Mouse (Mus musculus) midbrain, embryonic 14.5 days (tissue): ENCODE measurements around the gene Mpnd. TPM values are rescaled to one million over a fixed set of nuclear protein-coding genes. Genes with fewer than 3 reads are reported as not detected.

Source experiments
- ATAC-seq: fragments of 200-750 bp; cut with Nextera tagmentation; 2 replicates; pipeline ENCODE4 v1.8.0; 2017; ENCODE audit warnings: moderate number of reproducible peaks, moderate library complexity; ENCODE audit not compliant: low FRiP score, low TSS enrichment
- DNase-seq: peaks from one replicate; pipeline ENCODE4 v3.0.0-alpha.2; 2015
- H3K27ac ChIP-seq: fragments of 300-500 bp; sonication (generic); replicated peaks from 2 replicates; pipeline ENCODE4 v1.5.1; 2014; ENCODE audit warnings: mild to moderate bottlenecking, low read depth, low read length, moderate library complexity
- H3K27me3 ChIP-seq: fragments of 300-500 bp; sonication (generic); 2 replicates; pipeline ENCODE4 v1.6.1; 2014; ENCODE audit warnings: low read length, control low read depth, mixed read lengths; ENCODE audit not compliant: control insufficient read depth, insufficient read depth
- H3K36me3 ChIP-seq: fragments of 300-500 bp; sonication (generic); 2 replicates; pipeline ENCODE4 v1.6.1; 2014; ENCODE audit warnings: low read length, control low read depth; ENCODE audit not compliant: control insufficient read depth, insufficient read depth
- H3K4me1 ChIP-seq: fragments of 300-500 bp; sonication (generic); 2 replicates; pipeline ENCODE4 v1.6.1; 2014; ENCODE audit warnings: mild to moderate bottlenecking, antibody characterized with exemption, low read length, control low read depth; ENCODE audit not compliant: control insufficient read depth, insufficient read depth
- H3K4me2 ChIP-seq: fragments of 300-500 bp; sonication (generic); 2 replicates; pipeline ENCODE4 v1.6.1; 2014; ENCODE audit warnings: mild to moderate bottlenecking, low read length, moderate library complexity
- H3K4me3 ChIP-seq: fragments of 300-500 bp; sonication (generic); replicated peaks from 2 replicates; pipeline ENCODE4 v1.5.1; 2014; ENCODE audit warnings: low read depth, low read length
- H3K9ac ChIP-seq: fragments of 300-500 bp; sonication (generic); replicated peaks from 2 replicates; pipeline ENCODE4 v1.6.1; 2014; ENCODE audit warnings: mild to moderate bottlenecking, low read length, moderate library complexity
- H3K9me3 ChIP-seq: fragments of 300-500 bp; sonication (generic); 2 replicates; pipeline ENCODE4 v1.6.1; 2016; ENCODE audit warnings: low read length, control low read depth, mixed read lengths; ENCODE audit not compliant: control insufficient read depth
- WGBS: fragments of 180-500 bp; shearing (Covaris S2); extraction: QIAGEN DNeasy Blood & Tissue Kit; methylation state at CpG from one replicate; pipeline ENCODE4 v1.1.7; 2014; 5-methylcytosine and 5-hydroxymethylcytosine counted together
- polyA plus RNA-seq: library from polyadenylated mRNA; unstranded; fragments of >200 nt; fragmentation: Nextera tagmentation; extraction: Ambion mirVana; gene quantifications from 2 replicates; pipeline ENCODE4 v1.2.1, GENCODE M21; 2014

The Mpnd gene
- polyA plus RNA-seq, 1 experiment from 2014 or later: 164 TPM

GRCm38 (mm10) chr17:56027801-56028441 lies 22.4 kb downstream of the Mpnd start:
- Histone ChIP-seq H3K27me3 (no peaks in the 10 kb centered on the region), H3K4me3 (no peak overlapping the region), H3K27ac (no peak overlapping the region), H3K9me3 (no peaks in the 10 kb centered on the region), H3K36me3 (peaks cover 15% of the 10 kb centered on the region; the same call in 1 of the 2 replicates), H3K4me2 (no peak overlapping the region), H3K4me1 (no peaks in the 10 kb centered on the region), H3K9ac (no peak overlapping the region)
- DNase-seq (no peak), ATAC-seq (no peak)
- WGBS: 93% methylated on average over 5 of the region's 5 CpGs

- H3K36me3 ChIP-seq: peaks cover 33% of the 10 kb centered on the region
- DNase-seq (no peak), ATAC-seq (no peak)
- no peak overlapping the region for H3K9ac ChIP-seq
- H3K9me3 ChIP-seq: no peaks in the 10 kb centered on the region
- H3K4me3 ChIP-seq: no peak overlapping the region
- no peak overlapping the region for H3K4me2 ChIP-seq
- H3K4me1 ChIP-seq: peaks cover 6% of the 10 kb centered on the region
- no peaks in the 10 kb centered on the region for H3K27me3 ChIP-seq
- 91% methylated on average over 9 of the region's 9 CpGs for WGBS
- H3K27ac ChIP-seq: no peak overlapping the region
These were observed 24.8 kb downstream of the Mpnd start for GRCm38 (mm10) chr17:56030238-56030870.

- Histone ChIP-seq H3K36me3 (peaks cover 33% of the 10 kb centered on the region), H3K9me3 (no peaks in the 10 kb centered on the region), H3K27me3 (no peaks in the 10 kb centered on the region), H3K4me1 (peaks cover 11% of the 10 kb centered on the region), H3K9ac (no peak overlapping the region), H3K27ac (no peak overlapping the region), H3K4me3 (no peak overlapping the region), H3K4me2 (no peak overlapping the region)
- 82% methylated on average over 5 of the region's 5 CpGs for WGBS
- no peak for ATAC-seq
- DNase-seq: no peak
These were observed 25.4 kb downstream of the Mpnd start for GRCm38 (mm10) chr17:56030919-56031318.

- 92% methylated on average over 7 of the region's 7 CpGs for WGBS
- Histone ChIP-seq H3K27me3 (no peaks in the 10 kb centered on the region), H3K9ac (no peak overlapping the region), H3K36me3 (peaks cover 33% of the 10 kb centered on the region), H3K9me3 (no peaks in the 10 kb centered on the region), H3K4me2 (no peak overlapping the region), H3K27ac (no peak overlapping the region), H3K4me1 (peaks cover 11% of the 10 kb centered on the region), H3K4me3 (no peak overlapping the region)
- DNase-seq (no peak), ATAC-seq (no peak)
These were observed 25.9 kb downstream of the Mpnd start for GRCm38 (mm10) chr17:56031431-56031830.

- H3K4me2 ChIP-seq: no peak overlapping the region
- peaks cover 33% of the 10 kb centered on the region for H3K36me3 ChIP-seq
- DNase-seq (no peak), ATAC-seq (no peak)
- no peaks in the 10 kb centered on the region for H3K9me3 ChIP-seq
- H3K27me3 ChIP-seq: no peaks in the 10 kb centered on the region
- peaks cover 11% of the 10 kb centered on the region for H3K4me1 ChIP-seq
- H3K9ac ChIP-seq: no peak overlapping the region
- H3K4me3 ChIP-seq: no peak overlapping the region
- WGBS: 77% methylated on average over 6 of the region's 6 CpGs
- H3K27ac ChIP-seq: no peak overlapping the region
These were observed 26.7 kb downstream of the Mpnd start for GRCm38 (mm10) chr17:56032127-56032733.

DNA sequence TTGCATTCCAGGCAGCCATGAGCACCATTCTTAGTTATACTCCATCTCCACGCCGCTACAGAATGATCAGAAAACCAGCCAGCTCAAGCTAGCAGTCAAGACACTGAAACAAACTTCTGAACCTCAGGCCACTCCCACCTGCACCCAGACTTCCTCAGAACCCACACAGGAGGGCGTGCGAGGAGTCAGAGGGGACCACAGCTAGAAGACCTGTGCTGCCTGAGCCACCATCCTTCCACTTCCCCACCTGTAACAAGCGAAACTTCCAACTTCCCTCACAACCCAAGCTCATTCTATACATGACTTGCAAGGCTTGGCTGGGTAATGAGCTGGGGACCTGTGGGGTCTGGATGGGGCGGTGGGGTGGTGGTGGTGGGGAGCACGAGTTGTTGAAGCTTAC lies 27.3 kb downstream of the Mpnd start:
- ATAC-seq: no peak
- H3K27ac ChIP-seq: no peak overlapping the region
- H3K9ac ChIP-seq: no peak overlapping the region
- WGBS: 82% methylated on average over 7 of the region's 7 CpGs
- DNase-seq: no peak
- H3K4me3 ChIP-seq: no peak overlapping the region
- H3K9me3 ChIP-seq: no peaks in the 10 kb centered on the region
- H3K4me2 ChIP-seq: no peak overlapping the region
- H3K27me3 ChIP-seq: no peaks in the 10 kb centered on the region
- H3K4me1 ChIP-seq: peaks cover 11% of the 10 kb centered on the region
- H3K36me3 ChIP-seq: peaks cover 31% of the 10 kb centered on the region

DNA sequence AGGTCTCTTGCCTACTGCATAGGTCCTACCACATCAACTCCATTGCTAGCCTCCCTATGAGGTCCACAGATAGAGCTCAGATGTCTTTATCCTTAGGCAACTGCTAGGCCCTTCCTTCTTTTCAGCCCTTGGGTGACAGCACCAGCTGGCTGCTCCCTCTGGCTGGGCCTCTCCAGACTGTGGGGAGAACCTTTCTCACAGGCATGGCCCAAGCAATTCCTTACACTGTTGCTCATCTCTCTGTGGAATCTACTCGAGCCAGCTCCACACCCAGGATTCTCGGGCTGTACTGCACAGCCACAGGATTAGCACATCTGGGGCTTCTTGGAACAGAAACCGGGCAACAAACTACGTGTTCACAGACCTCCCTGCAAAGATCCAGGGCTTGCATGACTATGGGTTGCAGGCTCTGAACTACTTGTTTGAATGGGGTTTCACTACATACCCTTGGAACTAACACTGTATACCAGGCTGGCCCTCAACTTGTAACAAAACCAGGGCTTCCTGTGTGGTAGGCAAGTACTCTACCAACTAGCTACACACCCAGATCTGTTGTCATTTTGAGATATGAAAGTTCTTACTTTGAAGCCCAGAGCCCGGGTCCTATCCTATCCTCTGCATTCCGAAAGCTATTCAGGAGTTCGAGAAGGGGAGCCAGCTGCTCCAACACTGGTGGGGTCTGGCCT lies 28.7 kb downstream of the Mpnd start:
- no peak for ATAC-seq
- no peak overlapping the region for H3K4me2 ChIP-seq

DNA sequence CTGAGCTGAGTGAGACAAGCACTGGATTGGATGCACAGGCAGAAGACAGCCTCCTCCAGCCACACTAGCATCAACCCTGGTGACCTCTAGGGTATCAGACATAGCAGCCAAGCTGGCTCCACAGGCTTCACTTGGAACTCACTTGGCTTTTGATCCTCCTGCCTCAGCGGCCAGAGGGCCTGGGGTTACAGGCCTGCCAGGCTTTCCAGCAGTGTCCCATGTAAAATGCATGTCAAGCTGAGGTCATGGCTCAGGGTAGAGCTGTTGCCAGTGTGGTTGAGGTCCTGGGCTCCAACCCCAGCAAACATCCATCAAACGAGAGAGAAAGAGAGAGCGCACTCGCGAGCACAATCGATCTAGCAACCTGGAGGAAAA lies 29.2 kb downstream of the Mpnd start:
- Histone ChIP-seq H3K9ac (peak overlapping the region; percentile 80; the same call in 1 of the 2 replicates), H3K9me3 (no peaks in the 10 kb centered on the region), H3K4me1 (peaks cover 11% of the 10 kb centered on the region), H3K36me3 (peaks cover 24% of the 10 kb centered on the region), H3K4me3 (0 out of 2 replicates have a peak overlapping the region, but pooled peaks have one; percentile 88), H3K4me2 (peak overlapping the region; percentile 69), H3K27me3 (no peaks in the 10 kb centered on the region), H3K27ac (no peak overlapping the region)
- DNase-seq (no peak), ATAC-seq (no peak)
- WGBS: 93% methylated on average over 6 of the region's 6 CpGs

More for the DNA sequence above, 28.7 kb downstream of the Mpnd start:
- H3K9ac ChIP-seq: no peak overlapping the region
- no peaks in the 10 kb centered on the region for H3K27me3 ChIP-seq
- WGBS: 94% methylated on average over 7 of the region's 7 CpGs
- DNase-seq: no peak
- H3K36me3 ChIP-seq: peaks cover 28% of the 10 kb centered on the region
- no peak overlapping the region for H3K27ac ChIP-seq
- H3K4me3 ChIP-seq: no peak overlapping the region
- H3K4me1 ChIP-seq: peaks cover 11% of the 10 kb centered on the region
- no peaks in the 10 kb centered on the region for H3K9me3 ChIP-seq
